Mouse (Mus musculus): Measurements from ENCODE around the gene Rtkn. TPM values are rescaled to one million over a fixed set of nuclear protein-coding genes. Genes with fewer than 3 reads are reported as not detected.

Rtkn gene
- total RNA-seq, 2 experiments from 2014 or later, result 9.3 to 11.7 TPM

DNA sequence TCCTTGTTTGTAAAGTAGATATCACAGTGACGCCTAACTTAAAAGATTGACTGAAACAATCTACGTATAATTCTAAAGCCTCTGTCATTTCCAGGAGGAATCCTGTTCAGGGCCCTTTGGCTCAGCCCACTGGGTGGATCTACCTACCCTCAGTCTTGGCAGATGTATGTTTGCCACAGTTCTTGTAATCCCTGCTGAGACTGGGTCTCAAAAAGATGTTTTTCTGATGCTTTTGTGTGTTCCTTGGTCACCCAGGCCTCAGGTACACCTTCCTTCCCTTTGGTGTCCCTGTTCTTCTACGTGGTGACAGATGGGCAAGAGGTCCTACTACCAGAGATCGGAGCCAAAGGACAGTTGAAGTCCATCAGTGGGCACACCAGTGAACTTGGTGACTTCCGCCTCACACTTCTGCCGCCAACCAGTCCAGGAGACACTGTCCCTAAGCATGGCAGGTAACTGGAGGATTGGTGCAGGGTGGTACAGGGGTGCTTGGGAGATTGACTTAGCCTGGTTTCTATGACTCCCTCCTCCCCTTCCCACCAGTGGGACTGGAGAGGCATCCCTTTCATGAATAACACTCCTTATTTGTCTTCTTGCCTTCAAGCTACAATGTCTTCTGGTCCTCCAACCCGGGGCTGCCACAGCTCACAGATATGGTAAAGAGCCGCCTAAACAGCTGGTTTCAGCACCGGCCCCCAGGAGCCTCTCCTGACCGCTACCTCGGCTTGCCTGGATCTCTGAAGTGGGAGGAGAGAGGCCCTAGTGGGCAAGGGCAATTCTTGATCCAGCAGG is 18.7 kb upstream of the Rtkn start:
- no peak for DNase-seq (ENCODE audit: low spot score)

DNA sequence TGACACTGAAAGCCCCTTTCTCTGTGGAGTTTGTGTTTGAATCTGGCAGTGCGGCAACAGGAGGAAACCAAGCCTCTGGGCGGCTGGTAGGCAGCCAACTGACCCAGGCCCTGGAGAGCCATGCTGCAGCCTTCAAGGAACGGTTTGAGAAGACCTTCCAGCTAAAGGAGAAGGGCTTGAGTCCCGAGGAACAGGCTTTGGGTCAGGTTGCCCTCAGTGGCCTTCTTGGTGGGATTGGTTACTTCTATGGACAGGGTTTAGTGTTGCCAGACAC is 18.2 kb upstream of the Rtkn start:
- DNase-seq (ENCODE audit: low spot score), result no peak

DNA sequence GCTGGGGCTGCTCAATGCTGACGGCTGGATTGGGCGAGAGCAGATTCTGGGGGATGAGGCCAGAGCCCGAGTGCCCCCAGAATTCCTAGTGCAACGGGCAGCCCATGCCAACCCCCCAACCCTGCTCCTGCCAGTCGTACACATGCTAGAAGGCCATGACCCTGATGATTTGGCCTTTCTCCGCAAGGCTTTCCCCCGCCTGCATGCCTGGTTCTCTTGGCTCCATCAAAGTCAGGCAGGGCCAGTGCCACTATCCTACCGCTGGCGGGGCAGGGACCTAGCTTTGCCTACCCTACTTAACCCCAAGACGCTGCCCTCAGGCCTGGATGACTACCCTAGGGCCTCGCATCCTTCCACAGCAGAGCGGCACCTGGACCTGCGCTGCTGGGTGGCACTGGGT is 17.6 kb upstream of the Rtkn start:
- DNase-seq (ENCODE audit: low spot score), result no peak

DNA sequence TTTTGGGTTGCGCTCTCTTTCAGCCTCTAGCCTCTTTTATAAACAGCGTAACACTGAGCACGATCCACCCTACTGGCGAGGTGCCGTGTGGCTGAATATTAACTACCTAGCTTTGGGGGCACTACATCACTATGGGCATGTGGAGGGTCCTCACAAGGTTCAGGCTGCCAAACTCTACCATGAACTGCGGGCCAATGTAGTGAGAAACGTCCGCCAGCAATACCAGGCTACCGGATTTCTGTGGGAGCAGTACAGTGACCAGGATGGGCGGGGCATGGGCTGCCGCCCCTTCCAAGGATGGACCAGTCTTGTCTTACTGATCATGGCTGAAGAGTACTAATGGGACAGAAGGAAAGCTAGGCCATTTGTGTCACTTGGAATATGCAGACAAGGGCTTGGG is 16.9 kb upstream of the Rtkn start:
- DNase-seq (ENCODE audit: low spot score), result no peak

DNA sequence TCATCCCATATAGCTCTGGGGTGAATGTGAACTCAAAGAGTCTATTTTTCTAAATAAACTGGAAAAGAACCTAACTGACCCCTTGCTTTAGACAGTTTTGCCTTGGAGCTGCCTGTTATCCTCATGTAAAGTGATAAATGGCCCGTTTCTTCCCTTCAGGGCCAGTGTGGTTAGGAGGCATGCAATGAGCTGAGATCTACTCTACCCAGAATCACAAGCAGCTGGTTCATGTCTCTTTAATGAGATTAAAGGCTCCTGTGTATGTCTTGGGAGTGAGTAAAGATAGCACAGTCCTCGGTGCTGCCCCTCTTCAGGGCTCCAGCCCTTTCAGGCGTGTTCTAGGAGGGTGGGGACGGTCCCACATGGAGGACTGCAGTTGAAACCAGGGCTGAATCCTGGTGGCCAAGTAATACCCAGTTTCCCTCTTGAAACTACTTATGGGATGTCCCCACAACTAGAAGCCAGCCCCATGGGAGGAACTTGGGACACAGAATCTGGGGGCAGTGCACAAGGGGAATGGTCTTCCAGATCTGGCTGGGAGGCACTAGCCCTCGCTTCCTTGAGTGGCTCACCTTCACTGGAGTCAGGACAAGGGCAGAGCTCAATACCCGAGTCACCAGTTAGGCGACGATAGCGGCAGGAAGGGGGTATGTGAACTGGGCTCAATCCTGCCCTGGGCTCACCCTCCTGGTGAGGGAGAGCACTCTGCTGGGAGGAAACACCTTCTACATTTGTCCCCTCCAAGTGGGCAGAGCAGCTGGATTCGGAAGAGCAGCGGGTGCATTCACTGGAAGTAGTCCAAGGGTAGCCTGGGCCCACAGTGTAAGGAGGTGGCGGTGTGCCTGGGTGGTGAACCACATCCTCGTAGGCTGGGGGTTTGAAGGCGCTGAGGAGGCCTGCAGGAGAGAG is 16.2 kb upstream of the Rtkn start:
- DNase-seq (ENCODE audit: low spot score), result no peak

DNA sequence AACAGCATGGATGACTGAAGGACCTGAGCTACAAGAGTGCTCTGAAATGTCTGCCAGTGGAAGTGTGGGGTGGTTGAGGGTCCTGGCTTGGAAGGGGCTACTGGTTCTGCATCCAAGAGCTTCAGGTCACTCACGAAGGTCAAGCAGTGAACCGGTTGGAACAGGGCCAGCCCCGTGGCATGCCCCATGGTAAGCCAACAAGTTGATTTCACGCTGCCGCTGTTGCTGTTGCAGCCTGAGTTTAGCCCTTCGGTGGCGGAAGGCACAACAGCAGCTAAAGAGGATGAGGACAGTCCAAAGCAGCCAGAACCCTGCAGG is 15.6 kb upstream of the Rtkn start:
- DNase-seq (ENCODE audit: low spot score), result no peak

DNA sequence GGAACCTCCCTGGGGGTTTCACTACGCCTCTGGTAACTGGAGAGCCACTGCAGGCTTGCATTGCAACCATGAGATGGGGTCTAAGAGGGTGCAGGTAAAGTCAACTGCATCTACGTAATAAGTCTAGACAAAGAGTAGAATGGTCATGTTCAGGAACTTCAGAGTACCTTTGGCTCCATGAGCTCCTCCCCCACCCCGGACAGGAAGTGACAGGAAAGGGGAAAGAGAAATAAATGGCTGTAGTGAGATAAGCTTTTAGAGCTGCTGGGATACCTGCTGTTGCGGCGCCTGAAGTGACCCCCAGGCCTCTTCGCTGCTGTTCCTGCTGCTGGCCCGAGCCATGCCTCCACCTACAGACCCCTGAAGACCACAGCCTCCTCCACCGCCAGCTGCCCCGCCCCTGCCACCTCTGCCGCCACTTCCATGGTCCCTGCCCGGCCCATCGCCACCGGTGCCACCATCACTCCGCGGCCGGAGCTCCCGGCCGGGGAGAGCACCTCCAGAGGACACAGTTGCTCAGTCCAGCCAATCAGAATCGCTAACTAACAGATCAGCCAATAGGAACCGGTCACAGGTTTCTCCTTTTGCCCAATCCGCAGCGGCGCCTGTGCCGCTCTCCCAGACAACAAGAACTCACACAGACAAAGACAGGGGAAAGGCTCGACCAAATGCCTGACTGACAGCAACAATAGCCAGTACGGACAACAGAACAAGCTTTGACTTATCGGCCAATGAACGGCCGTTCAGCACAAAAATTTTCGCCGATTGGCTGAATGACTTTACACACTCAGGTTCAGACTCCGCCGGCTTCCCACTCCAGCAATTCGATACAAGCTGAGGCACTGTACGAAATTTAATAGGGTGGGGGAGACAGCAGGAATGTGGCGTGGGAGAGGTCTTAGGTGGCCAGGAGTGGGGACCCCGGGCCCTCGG is 14.1 kb upstream of the Rtkn start, which contains the start of gene Wbp1:
Wbp1 (minus strand) TSS at position 630 of the 933 bp plus-strand sequence.
- DNase-seq (ENCODE audit: low spot score), result peak; percentile 95

DNA sequence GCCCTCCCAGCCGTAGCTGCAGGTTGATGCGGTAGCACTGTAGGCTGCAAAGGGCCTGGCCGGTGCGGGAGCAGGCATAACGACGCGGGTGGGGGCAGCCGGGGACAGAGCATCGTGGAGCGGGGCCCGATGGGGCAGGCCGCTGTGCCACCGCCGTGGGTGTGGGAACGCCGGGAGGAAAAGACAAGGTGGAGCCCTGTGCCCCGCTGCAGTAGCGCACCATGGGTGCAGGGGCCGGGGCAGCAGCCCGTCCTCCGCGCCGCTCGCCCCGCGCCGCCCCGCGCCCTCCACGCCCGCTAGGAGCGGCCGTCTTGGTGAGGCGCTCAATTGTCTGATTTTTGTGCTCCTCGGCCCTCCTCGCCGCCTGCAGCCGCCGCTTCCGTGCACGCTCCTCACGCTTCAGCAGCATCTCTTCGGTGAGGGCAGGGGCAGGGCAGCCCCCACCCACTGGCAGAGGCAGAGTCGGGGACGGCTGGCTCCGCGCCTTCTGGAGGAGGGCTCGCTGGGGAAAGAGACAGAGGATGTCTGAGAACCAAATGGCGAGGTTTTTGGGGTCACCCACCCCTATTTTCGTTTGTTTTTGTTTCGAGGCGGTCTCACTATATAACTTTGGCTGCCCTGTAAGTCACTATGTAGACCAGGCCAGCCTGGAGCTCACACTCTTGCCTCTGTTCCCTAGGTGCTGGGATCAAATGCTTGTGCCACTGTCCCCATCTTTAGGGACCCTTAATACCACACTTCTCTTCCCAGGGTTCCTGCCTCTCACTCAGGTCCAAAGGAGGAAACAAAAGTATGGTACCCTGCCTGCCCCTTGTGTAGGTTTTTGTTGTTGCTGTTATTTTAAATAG is 13.2 kb upstream of the Rtkn start:
- DNase-seq (ENCODE audit: low spot score), result no peak

DNA sequence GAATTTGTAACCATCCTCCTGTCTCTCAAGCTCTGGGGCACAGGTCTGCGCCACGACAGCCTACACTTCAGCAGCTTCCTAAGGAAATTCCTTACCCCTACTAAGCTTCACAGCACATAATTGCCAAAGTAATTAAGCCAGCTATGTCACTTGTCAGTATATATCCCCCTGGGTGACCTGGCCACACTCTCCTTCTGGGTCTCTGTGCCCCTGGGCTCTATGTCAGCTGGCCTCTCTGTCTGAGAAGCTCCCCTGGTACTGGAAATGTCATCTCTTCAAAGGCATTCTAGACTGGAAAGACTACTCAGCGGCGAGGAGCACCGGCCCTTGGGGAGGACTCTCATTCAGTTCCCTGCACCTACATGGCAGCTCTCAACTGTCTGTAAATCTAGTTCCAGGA is 12.3 kb upstream of the Rtkn start:
- DNase-seq (ENCODE audit: low spot score), result no peak

DNA sequence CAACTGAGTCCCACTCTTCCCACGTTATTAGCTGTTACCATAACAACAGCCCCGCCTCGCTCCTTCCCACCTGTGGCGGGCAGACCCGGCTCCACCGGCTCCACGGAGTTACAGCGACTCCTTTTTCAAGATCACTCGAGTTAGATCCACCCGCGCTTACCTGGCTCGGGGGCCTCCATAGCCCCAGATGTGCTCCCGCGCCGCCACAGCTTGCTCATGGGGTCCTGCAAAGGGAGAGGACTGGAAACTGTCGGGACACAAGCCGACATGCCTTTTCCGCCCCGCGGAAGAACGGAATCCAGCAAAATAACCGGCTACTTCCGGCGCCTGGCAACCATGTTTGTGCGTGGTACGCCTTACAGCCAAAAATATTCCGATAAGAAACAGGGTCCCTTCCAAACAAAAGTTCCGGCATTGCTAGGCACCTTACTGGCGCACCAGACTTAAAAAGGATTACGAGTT is 10.4 kb upstream of the Rtkn start:
- peak; percentile 93 for DNase-seq (ENCODE audit: low spot score)

DNA sequence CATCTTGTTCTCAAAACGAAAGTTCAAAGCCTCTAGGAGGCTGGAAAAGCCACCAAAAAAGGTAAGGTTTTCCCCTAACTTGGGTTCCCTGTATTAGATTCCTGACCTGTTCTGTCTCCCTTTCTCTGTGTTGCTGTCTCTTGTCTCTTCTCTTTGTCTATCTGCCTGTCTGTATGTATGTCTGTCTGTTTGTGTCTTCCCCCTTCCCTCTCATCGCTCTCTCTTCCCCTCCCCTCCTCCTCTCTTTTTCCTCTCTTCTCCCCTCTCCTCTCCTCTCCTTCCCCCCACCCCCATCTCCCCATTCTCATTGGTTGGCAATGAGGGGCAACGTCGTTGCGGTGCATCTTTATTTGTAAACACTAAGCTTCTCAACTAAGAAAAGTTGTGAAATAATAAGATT is 9.9 kb upstream of the Rtkn start, which contains the start of gene Ino80b:
Ino80b (minus strand) TSS at position 101 of the 400 bp plus-strand sequence.
- DNase-seq (ENCODE audit: low spot score), result no peak

DNA sequence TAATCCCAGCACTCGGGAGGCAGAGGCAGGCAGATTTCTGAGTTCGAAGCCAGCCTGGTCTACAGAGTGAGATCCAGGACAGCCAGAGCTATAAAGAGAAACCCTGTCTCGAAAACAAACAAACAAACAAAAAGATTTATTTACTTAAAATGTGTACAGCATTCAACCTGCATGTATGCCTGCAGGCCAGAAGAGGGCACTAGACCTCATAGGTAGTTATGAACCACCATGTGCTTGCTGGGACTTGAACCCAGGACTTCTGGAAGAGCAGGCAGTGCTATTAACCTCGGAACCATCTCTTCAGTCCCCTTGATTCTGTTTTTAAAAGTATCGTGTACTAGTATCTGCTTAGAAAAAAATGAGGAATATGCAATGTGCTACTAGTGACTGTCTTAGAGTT is 7.8 kb upstream of the Rtkn start:
- no peak for DNase-seq (ENCODE audit: low spot score)

DNA sequence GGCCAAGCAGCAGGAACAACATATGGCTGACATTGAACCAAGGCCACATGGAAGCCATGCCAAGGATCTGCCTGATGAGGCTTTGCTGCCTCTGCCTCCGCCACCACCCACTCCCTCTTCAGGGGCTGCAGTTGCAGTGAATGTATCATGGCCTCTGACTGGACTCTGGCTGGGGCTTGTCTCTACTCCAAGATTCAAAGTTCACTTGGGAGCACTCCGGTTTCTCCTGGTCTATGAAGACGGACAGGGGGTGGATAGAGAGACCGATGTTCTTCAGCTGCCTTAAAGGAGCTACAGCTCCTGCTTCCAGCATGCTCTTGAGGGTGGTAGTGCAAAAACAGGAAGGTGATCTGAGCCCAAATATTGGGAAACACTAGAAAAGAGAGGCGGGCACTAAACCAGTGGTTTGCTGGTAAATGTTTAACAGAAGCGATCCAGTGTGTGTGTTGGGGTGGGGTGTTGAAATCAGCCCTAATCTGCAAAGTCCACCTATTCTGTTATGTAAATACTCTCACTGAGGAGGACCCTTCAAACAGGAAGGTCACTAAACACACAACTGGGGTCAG is 3.7 kb upstream of the Rtkn start:
- no peak for DNase-seq (ENCODE audit: low spot score)

DNA sequence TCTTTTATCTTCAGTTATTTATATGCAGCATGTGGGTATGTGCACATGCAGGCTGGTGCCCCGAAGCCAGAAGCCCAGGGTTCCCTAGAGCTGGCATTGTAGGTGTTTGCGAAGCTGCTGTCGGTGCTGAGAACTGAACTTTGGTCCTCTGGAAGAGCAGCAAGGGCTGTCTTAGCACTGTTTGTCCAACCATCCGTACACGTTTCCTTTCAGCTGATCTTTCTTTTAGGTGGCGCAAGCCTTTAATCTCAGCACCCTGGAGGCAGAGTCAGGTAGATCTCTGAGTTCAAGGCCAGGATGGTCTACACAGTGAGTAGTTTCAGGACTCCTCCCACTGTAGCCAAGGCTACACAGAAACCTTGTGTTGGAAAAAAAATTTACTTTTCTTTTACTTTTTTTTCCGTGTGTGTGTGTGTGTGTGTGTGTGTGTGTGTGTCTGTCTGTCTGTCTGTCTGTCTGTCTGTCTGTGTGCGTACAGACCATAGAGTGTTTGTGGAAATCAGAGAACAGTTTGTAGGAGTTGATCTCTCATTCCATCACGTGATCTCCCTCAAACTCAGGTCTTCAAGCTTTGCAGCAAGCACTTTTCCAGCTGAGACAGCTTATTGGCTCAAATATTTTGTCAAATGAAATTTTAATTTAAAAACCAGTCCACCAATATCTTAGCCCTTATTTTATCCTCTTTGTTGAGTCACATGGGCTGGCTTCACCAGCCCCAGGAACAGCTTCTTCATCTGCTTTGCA is 2.9 kb upstream of the Rtkn start:
- no peak for DNase-seq (ENCODE audit: low spot score)

DNA sequence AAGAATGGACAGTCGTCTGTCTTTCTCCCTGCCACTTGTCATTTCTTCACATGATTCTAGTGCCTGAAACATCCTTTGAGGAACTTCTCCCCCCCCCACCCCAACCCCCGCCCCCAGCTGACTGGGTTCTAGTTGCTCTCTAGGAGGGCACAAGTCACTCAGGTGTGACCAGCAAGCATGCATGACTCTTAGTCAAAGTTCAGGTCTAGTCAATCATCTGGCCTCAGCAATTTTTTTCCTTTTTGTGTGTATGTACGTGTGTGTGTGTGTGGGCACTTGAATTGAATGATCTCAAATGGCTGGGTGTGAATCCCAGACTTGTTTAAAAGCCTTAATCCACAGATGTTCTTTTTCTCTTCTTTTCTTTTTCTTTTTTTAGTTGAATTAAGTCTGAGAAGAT is 1.0 kb upstream of the Rtkn start:
- no peak for DNase-seq (ENCODE audit: low spot score)

DNA sequence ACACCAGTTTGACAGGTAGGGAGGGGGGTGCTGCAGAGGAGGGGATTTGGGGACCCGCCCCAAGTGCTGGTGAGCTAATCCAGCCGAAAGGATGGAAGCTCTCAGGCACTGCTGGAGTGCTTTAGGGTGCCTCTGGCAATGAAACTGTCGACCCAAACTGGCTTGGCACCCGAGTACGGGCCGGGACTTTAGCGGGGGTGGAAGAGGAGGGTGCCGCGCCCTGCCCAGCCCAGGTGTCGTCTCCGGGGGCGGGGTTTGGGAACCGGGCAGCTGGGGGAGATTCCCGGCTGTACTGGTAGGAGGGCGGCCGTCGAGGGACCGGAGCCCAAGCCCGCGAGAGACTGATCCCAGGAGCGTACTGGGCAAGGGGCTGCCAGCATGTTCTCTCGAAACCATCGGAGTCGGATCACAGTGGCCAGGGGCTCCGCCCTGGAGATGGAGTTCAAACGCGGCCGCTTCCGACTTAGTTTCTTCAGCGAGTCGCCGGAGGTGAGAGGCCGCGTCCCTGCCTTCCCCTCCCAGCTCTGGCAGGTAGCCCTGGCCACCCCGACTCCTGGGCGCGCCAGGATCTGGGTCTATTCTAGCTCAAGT is 403 bp downstream of the Rtkn start:
- no peak for DNase-seq (ENCODE audit: low spot score)

DNA sequence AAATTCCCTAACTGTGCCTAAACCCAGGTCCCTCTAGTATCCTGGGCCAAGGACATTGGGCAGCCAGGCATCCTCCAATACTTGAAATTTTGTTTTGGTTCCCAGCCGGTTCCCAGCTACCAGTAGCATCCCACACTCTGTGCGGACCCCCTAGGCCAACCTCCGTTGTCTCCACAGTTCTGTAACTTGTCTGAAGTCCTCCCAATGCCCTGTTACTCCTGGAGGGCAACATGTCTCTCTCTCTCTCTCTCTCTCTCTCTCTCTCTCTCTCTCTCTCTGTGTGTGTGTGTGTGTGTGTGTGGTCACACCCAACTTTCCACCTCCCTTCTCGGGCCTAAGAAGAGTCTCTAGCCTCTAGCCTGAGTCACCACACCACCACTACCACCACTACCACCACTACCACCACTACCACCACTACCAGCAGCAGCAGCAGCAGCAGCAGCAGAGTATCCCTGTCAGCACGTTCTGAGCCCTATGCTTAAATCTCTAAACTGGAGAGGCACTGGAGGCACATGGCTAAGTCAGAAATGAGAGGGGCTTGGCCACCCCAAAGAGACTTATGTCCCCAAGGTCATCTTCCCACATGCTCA is 1.1 kb downstream of the Rtkn start:
- DNase-seq (ENCODE audit: low spot score), result no peak

DNA sequence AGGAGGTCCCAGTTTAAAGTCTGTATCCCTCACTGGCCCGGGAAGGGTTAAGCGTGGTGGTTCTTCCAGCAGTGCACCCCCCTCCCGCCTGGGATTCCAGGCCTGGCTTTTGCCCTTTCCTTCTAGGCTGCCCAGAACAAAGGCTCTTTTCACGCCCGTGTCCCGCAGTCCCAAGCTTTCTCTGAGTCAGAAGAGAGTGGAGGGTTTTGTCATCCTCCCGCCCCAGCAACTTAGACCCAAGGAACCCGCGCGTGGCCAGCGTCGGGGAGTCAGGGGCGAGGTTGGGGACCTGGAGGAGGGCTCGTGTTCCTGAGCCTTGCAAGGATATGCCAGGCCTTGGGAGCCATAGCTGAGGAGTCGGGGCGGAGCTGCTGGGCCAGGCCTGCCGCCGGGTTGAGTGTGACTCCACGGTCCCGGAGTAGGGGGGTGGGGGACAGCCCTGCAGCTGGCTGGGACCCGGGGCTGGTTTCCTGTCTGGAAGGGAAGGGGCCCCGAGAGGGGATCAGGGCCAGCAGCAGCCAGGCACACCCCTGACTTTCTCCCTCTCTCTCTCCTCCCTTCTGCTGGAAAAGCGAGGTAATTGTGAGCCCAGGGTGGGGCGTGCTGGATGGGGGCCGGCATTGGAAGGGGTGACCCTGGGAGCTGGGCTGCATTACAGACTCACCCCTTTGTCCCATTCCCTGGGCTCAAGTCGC is 1.8 kb downstream of the Rtkn start:
- DNase-seq (ENCODE audit: low spot score), result peak; percentile 68
